Mouse (Mus musculus) embryonic facial prominence, embryonic 13.5 days (tissue): ENCODE data around the gene Trmt112. TPM values are rescaled to one million over a fixed set of nuclear protein-coding genes. Genes with fewer than 3 reads are reported as not detected.
A peak's percentile ranks its signal among the peaks of the same experiment; 100 is the strongest.
"Not testable (repeated sequence)": the region's sequence is repeated elsewhere in the genome, so short reads cannot be mapped to it uniquely, and the experiment has no call there.

Experiments used
- ATAC-seq: fragments of 200-750 bp; cut with Nextera tagmentation; 2 replicates; pipeline ENCODE4 v1.8.0; 2017; ENCODE audit warnings: low read depth; ENCODE audit not compliant: insufficient number of reproducible peaks, insufficient read depth, low FRiP score, low TSS enrichment
- H3K27ac ChIP-seq: fragments of 300-500 bp; sonication (generic); 2 replicates; pipeline ENCODE4 v1.5.1; 2015; ENCODE audit warnings: moderate library complexity, mild to moderate bottlenecking, inconsistent platforms
- H3K27me3 ChIP-seq: fragments of 300-500 bp; sonication (generic); 2 replicates; pipeline ENCODE4 v1.6.1; 2015; ENCODE audit warnings: mild to moderate bottlenecking, inconsistent platforms
- H3K36me3 ChIP-seq: fragments of 300-500 bp; sonication (generic); 2 replicates; pipeline ENCODE4 v1.6.1; 2015; ENCODE audit warnings: mild to moderate bottlenecking, inconsistent platforms
- H3K4me1 ChIP-seq: fragments of 300-500 bp; sonication (generic); 2 replicates; pipeline ENCODE4 v1.6.1; 2015; ENCODE audit warnings: inconsistent platforms
- H3K4me2 ChIP-seq: fragments of 300-500 bp; sonication (generic); 2 replicates; pipeline ENCODE4 v1.6.1; 2015; ENCODE audit warnings: moderate library complexity, mild to moderate bottlenecking, inconsistent platforms
- H3K4me3 ChIP-seq: fragments of 300-500 bp; sonication (generic); 2 replicates; pipeline ENCODE4 v1.5.1; 2015; ENCODE audit warnings: mild to moderate bottlenecking, inconsistent platforms
- H3K9ac ChIP-seq: fragments of 300-500 bp; sonication (generic); 2 replicates; pipeline ENCODE4 v1.6.1; 2015; ENCODE audit warnings: mild to moderate bottlenecking, inconsistent platforms
- H3K9me3 ChIP-seq: fragments of 300-500 bp; sonication (generic); 2 replicates; pipeline ENCODE4 v1.6.1; 2016; ENCODE audit warnings: inconsistent platforms
- WGBS: fragments of 180-500 bp; shearing (Covaris S2); methylation state at CpG from one replicate; pipeline ENCODE4 v1.1.7; 2015; ENCODE audit warnings: mixed read lengths; 5-methylcytosine and 5-hydroxymethylcytosine counted together
- polyA plus RNA-seq: library from polyadenylated mRNA; unstranded; fragments of >200 nt; fragmentation: Nextera tagmentation; extraction: Ambion mirVana; gene quantifications from 2 replicates; pipeline ENCODE4 v1.2.1, GENCODE M21; 2015

Trmt112 gene
- polyA plus RNA-seq, 1 experiment from 2014 or later: 176 TPM

DNA sequence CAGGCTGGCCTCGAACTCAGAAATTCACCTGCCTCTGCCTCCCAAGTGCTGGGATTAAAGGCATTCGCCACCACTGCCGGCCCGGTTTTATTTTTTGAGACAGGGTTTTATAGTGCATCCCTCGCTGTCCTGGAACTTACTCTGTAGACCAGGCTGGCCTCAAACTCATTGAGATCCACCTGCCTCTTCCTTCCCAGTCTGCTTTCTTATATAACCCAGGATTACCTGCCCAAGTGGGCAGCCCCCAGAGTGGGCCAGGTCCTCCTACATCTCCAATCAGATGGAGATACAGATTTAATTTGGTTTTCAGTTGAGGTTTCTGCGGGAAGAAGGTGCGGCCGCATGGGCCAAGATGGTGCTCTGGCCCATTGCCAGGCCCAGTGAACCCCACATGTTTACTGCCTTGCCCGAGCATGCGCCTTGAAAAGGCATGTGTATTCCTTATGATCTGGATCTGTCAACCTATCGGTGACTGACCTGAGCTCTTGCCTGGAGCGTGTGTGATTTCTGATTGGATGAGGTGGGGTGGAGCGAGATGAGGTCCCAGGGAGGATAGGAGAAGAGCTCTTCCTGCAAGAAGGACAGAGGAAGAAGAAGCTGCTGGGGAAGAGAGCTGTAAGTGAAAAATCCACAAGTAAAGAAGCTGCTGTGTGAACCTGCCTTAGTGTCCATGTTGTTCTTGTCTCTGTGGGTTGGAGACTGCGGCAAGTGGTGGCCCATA is 15.6 kb upstream of the Trmt112 start:
- Histone ChIP-seq H3K4me3 (no peak overlapping the region), H3K9ac (no peak overlapping the region), H3K9me3 (peaks cover 6% of the 10 kb centered on the region; the same call in 1 of the 2 replicates), H3K27me3 (no peaks in the 10 kb centered on the region), H3K4me1 (no peaks in the 10 kb centered on the region), H3K27ac (no peak overlapping the region), H3K4me2 (no peak overlapping the region), H3K36me3 (no peaks in the 10 kb centered on the region)
- no peak for ATAC-seq
- WGBS: 90% methylated on average over 14 of the region's 14 CpGs

DNA sequence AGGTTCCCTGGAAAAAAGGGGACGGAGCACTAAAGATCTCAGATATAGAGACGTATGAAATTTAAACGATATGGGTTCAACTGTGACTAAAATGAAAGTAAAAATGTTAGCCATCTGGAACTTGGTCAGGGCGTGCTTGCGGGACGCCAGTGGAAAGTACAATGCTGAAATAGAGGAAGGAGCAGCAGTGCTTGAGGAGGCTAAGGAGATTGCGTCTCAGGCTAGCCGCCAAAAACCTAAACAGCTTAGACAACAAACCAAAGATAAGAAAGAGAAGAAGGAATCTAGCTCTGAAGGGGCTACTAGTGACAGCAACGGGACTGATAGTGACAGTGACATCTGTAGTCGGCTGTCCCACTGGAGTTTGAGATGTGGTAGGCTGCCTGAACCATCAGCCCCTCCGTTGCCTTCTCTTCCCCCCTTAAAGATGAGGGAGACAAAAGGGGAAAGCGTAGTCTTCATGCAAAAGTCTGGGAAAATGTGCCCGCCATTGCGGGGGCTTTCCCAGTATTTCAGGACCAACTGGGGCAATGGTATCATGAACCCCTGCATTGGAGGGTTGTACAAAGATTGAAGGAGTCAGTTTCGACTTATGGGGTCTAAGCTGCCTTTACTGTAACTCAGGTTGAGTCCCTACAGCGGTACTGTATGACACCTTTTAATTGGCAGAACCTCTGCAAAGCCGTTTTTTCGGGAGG is 13.7 kb upstream of the Trmt112 start:
- H3K27ac ChIP-seq, H3K4me3 ChIP-seq, H3K4me2 ChIP-seq, H3K9ac ChIP-seq, H3K36me3 ChIP-seq, ATAC-seq, H3K27me3 ChIP-seq, H3K9me3 ChIP-seq, H3K4me1 ChIP-seq: not testable (repeated sequence)
- WGBS: 82% methylated on average over 18 of the region's 18 CpGs

DNA sequence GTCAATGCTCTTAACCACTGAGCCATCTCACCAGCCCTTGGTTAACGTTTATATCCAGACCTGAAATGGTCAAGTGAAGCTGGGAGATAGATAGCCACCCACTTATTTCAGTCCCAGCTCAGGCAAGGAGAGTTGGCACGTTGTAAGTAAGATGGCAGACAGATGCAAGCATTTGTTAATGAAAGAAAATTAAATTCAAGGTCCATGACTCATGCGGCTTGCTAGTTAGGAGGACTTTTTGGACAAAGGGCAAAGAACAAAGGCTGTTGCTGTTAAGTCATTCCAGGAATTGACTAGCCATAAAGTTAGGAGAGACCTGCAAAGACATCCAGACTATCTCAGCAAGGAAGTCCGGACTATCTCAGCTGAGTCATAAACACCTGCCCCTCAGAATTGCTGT is 9.9 kb upstream of the Trmt112 start:
- H3K9ac ChIP-seq: no peak overlapping the region
- peaks cover 6% of the 10 kb centered on the region; the same call in 1 of the 2 replicates for H3K9me3 ChIP-seq
- 86% methylated on average over 4 of the region's 4 CpGs for WGBS
- no peak overlapping the region for H3K4me3 ChIP-seq
- ATAC-seq: no peak
- peaks cover 8% of the 10 kb centered on the region; the same call in 1 of the 2 replicates for H3K36me3 ChIP-seq
- no peak overlapping the region for H3K4me2 ChIP-seq
- H3K27ac ChIP-seq: no peak overlapping the region
- H3K27me3 ChIP-seq: no peaks in the 10 kb centered on the region
- H3K4me1 ChIP-seq: no peaks in the 10 kb centered on the region

DNA sequence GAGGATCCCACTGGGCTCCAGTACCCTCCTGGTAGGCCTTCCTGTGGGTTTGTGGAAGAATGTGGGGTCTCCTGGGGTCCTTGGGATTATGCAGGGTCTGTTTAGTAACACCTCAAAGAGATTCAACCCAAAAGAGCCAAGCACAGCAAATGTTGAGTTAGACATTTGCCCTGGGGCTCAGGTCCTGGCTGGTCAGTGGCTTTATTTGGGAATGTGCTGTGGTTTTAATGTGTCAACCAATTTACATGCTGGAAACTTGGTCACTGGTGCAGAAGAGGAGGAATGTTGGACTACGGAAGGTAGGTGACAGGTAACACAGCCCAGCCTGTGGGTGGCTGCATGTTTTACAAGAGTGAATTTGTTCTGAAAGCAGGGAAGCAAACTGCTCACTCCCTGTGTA is 6.5 kb upstream of the Trmt112 start:
- Histone ChIP-seq H3K27me3 (no peaks in the 10 kb centered on the region), H3K9me3 (no peaks in the 10 kb centered on the region), H3K4me3 (no peak overlapping the region), H3K27ac (no peak overlapping the region), H3K4me1 (peaks cover 10% of the 10 kb centered on the region), H3K4me2 (no peak overlapping the region), H3K9ac (no peak overlapping the region), H3K36me3 (peaks cover 37% of the 10 kb centered on the region)
- 88% methylated on average over 1 of the region's 1 CpGs for WGBS
- ATAC-seq: no peak

DNA sequence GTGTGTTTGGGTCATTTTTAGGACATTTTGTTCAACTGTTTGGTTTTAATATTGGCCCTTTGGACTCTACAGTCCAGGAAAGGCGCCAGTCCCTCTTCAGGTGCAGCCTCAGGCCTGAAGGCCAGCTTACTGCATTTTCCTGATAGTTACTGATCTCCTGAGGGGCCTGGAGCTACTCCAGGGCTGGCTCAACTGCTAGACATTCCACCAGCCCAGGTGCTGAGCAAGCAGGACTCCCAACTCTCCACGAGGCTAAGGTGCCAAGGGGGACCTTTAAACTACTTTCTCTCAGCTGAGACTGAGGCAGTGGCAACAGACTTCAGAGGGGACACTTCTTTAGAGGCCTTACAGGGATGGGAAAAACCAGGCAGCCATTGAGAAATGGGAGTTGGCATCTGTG is 4.7 kb upstream of the Trmt112 start:
- Histone ChIP-seq H3K27me3 (no peaks in the 10 kb centered on the region), H3K4me3 (no peak overlapping the region), H3K27ac (no peak overlapping the region), H3K4me1 (peaks cover 18% of the 10 kb centered on the region), H3K4me2 (no peak overlapping the region), H3K9ac (no peak overlapping the region), H3K36me3 (peaks cover 37% of the 10 kb centered on the region), H3K9me3 (no peaks in the 10 kb centered on the region)
- 77% methylated on average over 2 of the region's 2 CpGs for WGBS
- ATAC-seq: no peak

DNA sequence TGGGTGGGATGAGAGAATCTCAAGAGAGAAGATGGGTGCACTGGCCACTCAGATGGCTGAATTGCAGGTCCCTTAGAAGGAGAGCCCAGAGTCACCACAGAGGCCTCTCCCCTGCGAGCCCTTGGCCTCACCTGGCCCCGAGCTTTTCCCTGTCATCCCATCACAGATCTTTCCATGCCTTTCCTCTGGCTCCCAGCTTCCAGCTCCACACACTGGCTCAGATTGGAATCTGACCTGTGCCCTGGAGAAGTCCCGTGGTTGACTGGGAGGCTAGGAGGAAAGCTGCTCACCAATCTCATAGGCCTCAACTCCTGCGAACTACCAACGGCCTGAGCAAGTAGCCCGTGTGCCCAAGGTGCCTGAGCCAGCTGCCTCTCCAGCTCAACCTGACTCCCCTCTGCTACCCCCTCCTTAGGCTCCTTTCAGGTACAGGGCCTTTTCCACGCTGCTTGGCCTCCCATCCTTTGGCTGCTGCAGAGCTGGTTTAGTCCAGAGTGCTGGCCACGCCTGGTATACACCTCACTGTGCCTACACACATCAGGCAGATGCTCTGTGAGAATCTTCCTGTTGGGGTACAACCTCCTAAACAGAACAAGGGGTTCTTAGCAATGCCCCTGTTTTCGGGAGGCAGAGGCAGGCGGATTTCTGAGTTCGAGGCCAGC is 3.9 kb upstream of the Trmt112 start:
- H3K36me3 ChIP-seq: peaks cover 37% of the 10 kb centered on the region
- H3K4me3 ChIP-seq: no peak overlapping the region; the same call in 1 of the 2 replicates
- H3K27me3 ChIP-seq: no peaks in the 10 kb centered on the region
- 91% methylated on average over 11 of the region's 11 CpGs for WGBS
- no peak for ATAC-seq
- H3K9ac ChIP-seq: peak overlapping the region; percentile 27; the same call in 1 of the 2 replicates
- no peak overlapping the region for H3K27ac ChIP-seq
- H3K9me3 ChIP-seq: no peaks in the 10 kb centered on the region
- peaks cover 18% of the 10 kb centered on the region for H3K4me1 ChIP-seq
- no peak overlapping the region for H3K4me2 ChIP-seq

DNA sequence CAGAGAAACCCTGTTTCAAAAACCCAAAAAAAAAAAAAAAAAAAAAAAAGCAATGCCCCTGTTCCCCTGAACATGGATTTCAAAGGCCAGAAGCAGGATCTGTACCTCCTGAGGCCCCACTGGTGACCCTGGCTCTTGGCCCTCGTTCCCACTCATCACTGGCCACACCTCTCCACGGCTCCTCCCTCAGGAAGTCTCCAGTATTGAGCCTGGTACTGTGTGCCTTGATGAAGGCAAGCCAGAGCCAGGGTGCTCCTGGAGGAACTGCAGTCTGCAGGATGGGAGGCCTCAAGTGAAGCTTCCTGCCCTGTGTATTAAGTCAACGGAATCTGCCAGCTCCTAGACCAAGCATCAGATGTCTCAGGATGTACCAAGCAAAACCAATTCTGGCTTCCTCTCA is 3.3 kb upstream of the Trmt112 start:
- Histone ChIP-seq H3K4me2 (no peak overlapping the region), H3K4me1 (peaks cover 22% of the 10 kb centered on the region), H3K27me3 (no peaks in the 10 kb centered on the region), H3K4me3 (no peak overlapping the region), H3K9me3 (no peaks in the 10 kb centered on the region), H3K9ac (no peak overlapping the region), H3K27ac (no peak overlapping the region), H3K36me3 (peaks cover 40% of the 10 kb centered on the region)
- WGBS: 81% methylated on average over 3 of the region's 3 CpGs
- no peak for ATAC-seq

DNA sequence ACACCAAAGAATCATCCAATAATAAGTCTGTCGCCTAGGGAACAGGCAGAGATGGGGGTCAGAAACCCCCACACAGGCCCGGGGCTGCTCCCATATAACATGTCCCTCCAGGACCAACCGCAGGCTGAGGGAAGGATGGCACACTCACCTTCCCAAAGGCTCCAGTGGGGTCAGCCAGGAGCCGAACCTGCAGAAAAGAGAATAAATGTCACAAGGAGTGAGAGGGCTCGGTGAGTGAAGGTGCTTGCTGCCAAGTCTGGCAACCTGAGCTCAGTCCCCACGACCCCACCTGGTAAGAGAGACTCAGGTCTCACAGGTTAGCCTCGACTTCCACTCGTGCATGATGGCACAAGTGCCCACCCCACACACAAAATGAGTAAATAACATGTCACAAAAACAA is 2.4 kb upstream of the Trmt112 start:
- H3K9me3 ChIP-seq: no peaks in the 10 kb centered on the region
- peaks cover 28% of the 10 kb centered on the region for H3K4me1 ChIP-seq
- H3K9ac ChIP-seq: peak overlapping the region; percentile 78; the same call in 1 of the 2 replicates
- no peak overlapping the region for H3K4me3 ChIP-seq
- no peak for ATAC-seq
- no peaks in the 10 kb centered on the region for H3K27me3 ChIP-seq
- 93% methylated on average over 8 of the region's 8 CpGs for WGBS
- no peak overlapping the region for H3K27ac ChIP-seq
- peaks cover 48% of the 10 kb centered on the region for H3K36me3 ChIP-seq
- no peak overlapping the region for H3K4me2 ChIP-seq

DNA sequence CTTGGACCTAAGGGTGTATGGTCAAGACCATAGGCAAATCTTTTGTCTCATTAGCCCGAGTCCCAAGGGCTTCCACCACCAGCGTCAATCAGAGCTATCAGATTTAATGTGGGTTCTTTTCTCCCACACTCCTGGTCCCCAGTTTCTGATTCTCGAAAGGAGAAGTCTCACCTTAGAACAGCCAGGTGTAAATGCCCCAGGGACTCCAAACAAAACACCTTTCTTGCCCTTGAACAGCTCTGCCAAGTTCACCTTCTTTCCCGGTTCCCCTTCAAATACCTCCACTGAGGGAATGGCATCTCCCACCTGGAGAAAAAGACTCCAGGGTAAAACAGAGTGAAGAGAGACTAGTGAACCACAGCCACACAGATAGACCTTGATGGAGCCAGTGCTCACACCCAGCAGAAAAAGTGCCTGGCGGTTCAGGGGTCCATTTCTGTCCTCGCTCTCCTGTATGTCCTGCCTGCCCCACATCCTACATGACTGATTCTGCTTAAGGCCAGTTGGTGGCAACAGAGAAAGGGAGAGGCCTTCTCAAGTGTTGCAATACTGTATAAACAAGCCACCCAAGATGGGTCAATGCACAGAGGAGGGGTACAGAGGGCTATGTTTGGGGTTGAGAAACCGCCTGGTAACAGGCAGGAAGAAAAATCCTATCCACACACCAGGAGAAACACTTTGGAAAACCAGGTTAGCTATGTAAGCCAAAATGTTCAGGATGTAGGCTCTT is 1.5 kb upstream of the Trmt112 start:
- Histone ChIP-seq H3K27ac (no peak overlapping the region), H3K27me3 (no peaks in the 10 kb centered on the region), H3K9ac (peak overlapping the region; percentile 78), H3K9me3 (no peaks in the 10 kb centered on the region), H3K4me1 (peaks cover 28% of the 10 kb centered on the region), H3K4me3 (peak overlapping the region; percentile 68), H3K4me2 (peak overlapping the region; percentile 81), H3K36me3 (peaks cover 57% of the 10 kb centered on the region)
- no peak for ATAC-seq
- 78% methylated on average over 7 of the region's 7 CpGs for WGBS

DNA sequence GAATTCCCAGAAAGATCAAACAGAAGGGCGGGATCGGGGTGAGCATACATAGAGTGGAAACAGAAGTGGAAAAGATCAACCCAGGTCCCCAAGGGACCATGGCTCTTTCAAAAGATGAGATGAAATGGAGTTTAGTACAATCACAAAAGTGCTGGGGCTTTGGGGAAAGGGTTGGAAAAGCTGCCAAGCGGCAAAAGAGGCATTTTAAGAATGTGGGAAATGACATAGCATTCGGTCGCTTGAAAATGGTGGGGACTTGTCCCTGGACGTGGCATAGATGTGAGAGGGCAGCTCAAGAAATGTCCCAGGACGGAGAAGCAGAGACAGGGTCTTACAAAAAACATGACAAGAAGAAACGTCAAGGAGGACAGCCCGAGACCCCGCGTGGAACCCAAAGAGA is 477 bp upstream of the Trmt112 start:
- Histone ChIP-seq H3K9ac (peak overlapping the region; percentile 78), H3K36me3 (peaks cover 66% of the 10 kb centered on the region), H3K27me3 (no peaks in the 10 kb centered on the region), H3K4me1 (peaks cover 28% of the 10 kb centered on the region), H3K4me3 (peak overlapping the region; percentile 68), H3K27ac (peak overlapping the region; percentile 99), H3K4me2 (peak overlapping the region; percentile 81), H3K9me3 (no peaks in the 10 kb centered on the region)
- ATAC-seq: no peak
- WGBS: 4% methylated on average over 11 of the region's 11 CpGs

DNA sequence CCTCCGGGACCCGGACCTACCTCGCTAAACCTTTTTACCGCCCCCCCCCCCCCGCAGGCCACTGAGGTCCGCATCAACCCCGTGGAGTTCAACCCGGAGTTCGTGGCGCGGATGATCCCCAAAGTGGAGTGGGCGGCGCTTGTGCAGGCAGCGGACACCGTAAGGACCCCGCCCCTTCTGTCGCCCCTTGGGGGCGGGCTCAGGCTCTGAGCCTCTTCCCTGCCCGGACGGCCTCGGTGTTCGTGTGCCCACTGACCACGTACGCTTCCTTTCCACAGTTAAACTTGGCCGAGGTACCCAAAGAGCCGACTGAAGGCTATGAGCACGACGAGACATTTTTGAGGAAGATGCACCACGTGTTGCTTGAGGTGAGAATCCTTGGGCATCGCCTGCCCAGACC is 808 bp downstream of the Trmt112 start:
- peak overlapping the region; percentile 68 for H3K4me3 ChIP-seq
- not testable (repeated sequence) for ATAC-seq, H3K9me3 ChIP-seq, H3K27me3 ChIP-seq
- H3K4me2 ChIP-seq: peak overlapping the region; percentile 81
- under 1% methylated on average over 30 of the region's 30 CpGs for WGBS
- H3K4me1 ChIP-seq: peaks cover 28% of the 10 kb centered on the region
- peak overlapping the region; percentile 99 for H3K27ac ChIP-seq
- peak overlapping the region; percentile 78 for H3K9ac ChIP-seq
- H3K36me3 ChIP-seq: peaks cover 59% of the 10 kb centered on the region
